Mouse (Mus musculus) CD4-positive, CD25-positive, alpha-beta regulatory T cell, adult 4 months (primary cell): ENCODE measurements at regions not wholly inside any gene's neighbourhood (a gene's known extent, or its start where the extent isn't known, plus 50 kb on each side); places are given as distances from the start of the nearest gene placed in this dataset.

Source experiments
- ATAC-seq: one replicate; pipeline ENCODE4 v1.8.0; 2017

DNA sequence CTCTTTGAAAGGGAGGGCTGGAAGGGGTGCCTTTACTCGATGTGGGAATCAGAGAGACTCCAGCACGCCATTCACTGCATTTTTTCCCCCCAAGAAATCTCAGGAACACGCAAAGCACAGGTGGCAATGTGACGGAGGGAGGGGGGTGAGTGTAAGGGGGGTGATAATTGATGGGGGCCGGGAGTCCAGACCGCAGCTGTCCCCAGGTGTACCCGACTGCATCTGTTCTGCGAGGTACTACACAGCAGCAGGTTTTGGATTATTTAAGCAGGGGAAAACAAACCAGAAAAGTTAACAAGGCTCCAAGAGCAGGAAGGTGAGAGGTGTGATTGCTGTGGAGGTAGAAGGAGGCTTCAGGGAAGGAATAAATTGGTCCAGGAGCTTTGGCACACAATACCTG lies 153.8 kb upstream of the Satb1 start:
- no peak for ATAC-seq

DNA sequence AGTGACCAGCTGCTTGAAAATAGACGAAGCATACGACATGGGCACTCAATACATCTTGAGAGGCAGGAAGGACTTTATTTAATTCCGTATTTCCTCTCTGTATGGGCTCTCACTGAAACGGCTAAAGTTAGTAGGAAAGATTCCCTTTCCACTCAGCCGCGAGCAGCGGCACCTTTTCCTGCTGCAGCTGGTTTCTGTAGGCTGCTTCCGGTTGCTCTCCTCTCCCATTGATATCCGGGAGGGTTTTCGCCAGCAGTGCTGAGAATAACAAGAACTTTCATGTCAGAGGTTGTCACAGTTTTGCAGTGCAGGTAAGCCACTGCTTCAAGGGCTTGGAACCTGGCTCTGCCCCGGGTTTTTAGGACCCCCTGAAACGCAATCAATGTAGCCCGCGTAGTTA lies 153.1 kb upstream of the Satb1 start:
- ATAC-seq, result peak; percentile 49

DNA sequence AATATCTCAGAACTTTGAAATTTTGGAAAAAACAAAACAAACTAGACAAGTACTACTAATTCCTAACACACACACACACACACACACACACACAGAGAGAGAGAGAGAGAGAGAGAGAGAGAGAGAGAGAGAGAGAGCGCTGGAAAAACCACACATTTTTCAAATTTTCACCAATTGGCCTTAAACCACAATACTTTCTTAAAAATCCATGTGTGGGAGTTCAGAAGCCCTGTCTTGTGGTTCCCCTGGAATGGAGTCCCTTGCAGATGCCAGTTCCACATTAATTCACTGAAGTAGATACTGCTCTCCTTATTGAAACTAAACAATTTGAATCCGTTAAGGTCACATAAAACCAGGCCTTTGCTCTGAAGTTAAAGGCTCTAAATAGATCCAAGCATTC lies 146.0 kb upstream of the Satb1 start:
- no peak for ATAC-seq

- ATAC-seq, result peak; percentile 66
Measured at GRCm38 (mm10) chr17:51971444-51971843, 138.4 kb upstream of the Satb1 start.

GRCm38 (mm10) chr17:51966573-51967284 lies 133.6 kb upstream of the Satb1 start:
- no peak for ATAC-seq

DNA sequence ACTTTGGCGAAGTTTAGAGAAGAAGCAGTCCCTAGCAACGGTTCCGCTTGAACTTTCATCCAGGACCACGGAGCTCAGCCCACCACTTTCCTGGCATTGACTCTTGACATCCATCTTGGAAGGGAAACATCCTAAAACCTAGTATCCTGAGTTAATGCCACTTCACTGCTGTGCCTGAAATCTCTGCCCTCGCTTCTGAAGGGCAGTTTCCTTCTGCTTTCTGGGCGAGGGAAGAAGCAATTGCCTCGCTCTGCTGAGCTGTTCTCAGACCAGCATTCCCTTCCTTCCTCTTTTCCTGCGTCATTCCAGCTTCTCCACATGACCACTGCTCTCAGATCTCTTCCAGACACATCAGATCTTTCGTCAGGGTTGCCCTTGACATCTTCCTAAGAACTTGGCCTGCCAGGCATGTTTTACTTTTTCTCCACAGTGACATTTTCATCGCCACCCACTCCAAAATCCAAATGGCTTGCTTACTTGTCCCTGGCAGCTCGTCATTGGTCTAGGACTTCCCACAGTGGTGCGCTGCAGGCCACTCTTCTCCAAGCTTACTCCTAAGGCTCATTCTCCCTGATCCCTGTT lies 129.5 kb upstream of the Satb1 start:
- ATAC-seq, result no peak

DNA sequence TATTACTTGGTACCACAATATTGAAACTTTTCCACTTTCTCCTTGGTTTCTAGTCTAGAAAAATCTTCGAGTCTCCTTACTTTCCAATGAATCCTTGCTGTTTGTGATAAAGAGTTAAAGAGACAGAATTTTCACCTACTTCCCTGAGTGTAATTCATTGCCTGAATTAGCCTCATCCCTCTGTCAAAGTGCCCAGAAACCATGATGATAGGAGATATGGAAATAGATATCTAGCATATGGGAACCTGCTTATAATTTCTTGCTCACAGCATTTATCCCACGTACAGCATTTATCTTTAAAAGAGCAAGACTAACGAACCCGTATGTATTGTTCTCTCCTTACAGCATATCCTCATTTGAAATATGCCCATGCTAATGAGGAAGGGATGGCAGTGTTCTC lies 128.2 kb upstream of the Satb1 start:
- no peak for ATAC-seq

- no peak for ATAC-seq
Measured at GRCm38 (mm10) chr17:51956275-51956674, 123.2 kb upstream of the Satb1 start.

DNA sequence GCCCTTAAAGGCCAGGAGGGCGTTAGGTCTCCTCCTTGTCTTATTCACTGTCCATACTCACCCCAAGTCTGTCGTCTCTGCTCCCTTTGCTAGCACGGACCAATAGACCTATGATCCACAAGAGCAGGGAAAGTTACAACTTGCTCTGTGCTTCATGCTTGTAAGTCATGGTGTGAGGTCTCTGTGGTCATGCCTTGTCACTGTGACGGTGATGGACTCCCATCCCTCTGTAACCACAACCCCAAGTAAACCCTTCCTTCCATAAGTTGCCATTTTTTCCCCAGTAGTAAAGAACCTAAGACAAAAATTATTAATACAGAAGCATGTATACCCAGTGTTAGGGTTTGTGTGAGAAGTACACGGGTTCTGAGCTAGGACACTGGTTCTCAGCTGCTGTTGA lies 104.6 kb upstream of the Satb1 start:
- ATAC-seq, result no peak

- ATAC-seq, result no peak
Measured at GRCm38 (mm10) chr17:51936071-51936470, 103.0 kb upstream of the Satb1 start.

GRCm38 (mm10) chr17:51926392-51926791 lies 93.3 kb upstream of the Satb1 start:
- ATAC-seq, result no peak

DNA sequence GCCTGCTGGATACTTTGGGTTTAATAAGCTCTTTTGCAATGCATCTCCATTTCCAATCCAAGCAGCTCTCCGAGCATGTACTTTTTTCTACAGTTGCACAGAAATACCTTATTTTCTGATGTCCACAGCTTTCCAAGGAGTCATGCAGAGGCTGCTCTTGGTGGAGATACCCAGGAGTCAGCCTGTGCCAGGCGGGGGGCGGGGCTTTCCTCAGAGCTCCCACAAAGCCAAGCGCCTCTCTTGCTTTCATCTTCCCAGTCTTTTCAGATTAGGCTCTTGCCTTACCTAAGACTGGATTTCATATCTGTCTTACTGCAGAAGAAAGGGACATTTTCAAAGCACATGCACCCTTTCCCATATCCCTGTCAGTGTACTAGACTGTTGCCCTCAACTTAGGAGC lies 73.9 kb upstream of the Satb1 start:
- ATAC-seq, result no peak

- peak; percentile 63 for ATAC-seq
Measured at GRCm38 (mm10) chr17:51906418-51906817, 73.3 kb upstream of the Satb1 start.

DNA sequence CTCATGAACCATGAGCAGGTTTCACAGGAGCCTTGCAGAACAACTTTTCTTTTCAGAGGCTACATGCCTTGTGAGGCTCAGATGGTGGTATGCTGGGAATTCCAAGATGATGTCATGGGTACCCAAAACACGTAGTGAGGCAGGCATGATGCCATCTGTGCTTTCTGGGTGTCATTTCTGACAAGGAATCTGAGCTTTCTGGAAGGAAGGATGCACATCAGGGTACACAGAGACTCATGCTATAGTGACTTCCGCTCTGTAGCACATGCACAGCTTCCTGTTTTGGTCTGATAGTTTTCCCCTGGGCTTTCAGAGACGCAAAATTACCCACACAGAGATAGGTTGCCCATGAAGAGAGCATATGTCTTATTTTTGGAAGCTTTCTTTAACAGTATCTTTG lies 70.8 kb upstream of the Satb1 start:
- peak; percentile 81 for ATAC-seq

- no peak for ATAC-seq
Measured at GRCm38 (mm10) chr17:51899376-51899775, 66.3 kb upstream of the Satb1 start.

DNA sequence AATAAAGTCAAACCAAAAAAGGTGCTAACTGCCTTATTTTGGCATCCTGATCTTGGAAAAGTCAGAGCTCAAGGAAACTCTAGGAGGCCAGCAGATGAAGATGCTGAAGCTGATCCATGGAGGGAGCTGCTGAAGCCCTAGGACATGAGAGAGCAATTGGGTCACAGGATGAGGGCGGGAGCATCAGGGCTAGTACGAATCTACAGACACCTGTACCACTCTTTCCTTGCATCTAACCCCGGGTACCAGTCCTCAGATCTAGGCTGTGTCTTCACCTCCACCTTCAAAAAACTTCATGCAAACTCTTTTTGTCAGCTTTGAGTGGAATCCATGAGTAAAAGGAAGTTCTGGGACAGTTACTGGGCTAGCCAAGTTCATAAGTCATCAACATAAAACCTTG lies 63.1 kb upstream of the Satb1 start:
- no peak for ATAC-seq

DNA sequence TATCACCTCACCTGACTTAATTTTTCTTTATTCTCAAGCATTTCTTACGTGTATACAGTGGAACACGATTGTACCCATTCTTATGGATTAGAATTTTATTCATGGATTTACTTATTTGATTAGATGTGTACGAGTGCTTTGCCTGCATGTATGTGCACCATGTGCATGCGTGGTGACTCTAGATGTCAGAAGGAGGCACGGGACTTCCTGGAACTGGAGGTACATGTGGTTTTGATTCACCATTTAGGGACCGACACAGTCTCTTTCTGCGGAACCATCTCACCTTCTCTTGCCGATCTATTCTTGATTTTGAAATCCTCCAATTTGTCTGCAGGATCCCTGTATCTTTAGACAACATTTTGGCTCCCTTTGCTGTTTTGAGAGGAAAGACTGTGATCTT lies 61.2 kb upstream of the Satb1 start:
- peak; percentile 74 for ATAC-seq

GRCm38 (mm10) chr17:51892856-51893255 lies 59.8 kb upstream of the Satb1 start:
- no peak for ATAC-seq

GRCm38 (mm10) chr17:51892159-51892558 lies 59.1 kb upstream of the Satb1 start:
- ATAC-seq, result no peak
